Mouse (Mus musculus) liver, postnatal 0 days (tissue): ENCODE data around the gene Clip3. TPM values are rescaled to one million over a fixed set of nuclear protein-coding genes. Genes with fewer than 3 reads are reported as not detected.

Source experiments
- ATAC-seq: fragments of 200-750 bp; cut with Nextera tagmentation; 2 replicates; pipeline ENCODE4 v1.8.0; 2017; ENCODE audit warnings: mild to moderate bottlenecking, moderate library complexity
- DNase-seq: peaks from one replicate; pipeline ENCODE4 v3.0.0-alpha.2; 2016
- H3K27ac ChIP-seq: fragments of 300-500 bp; sonication (generic); 2 replicates; pipeline ENCODE4 v1.5.1; 2014; ENCODE audit warnings: antibody characterized with exemption, moderate library complexity, mild to moderate bottlenecking, low read depth
- H3K27me3 ChIP-seq: fragments of 300-500 bp; sonication (generic); 2 replicates; pipeline ENCODE4 v1.6.1; 2014; ENCODE audit warnings: low read length, control low read depth, mixed read lengths; ENCODE audit not compliant: insufficient read depth
- H3K36me3 ChIP-seq: fragments of 300-500 bp; sonication (generic); replicated peaks from 2 replicates; pipeline ENCODE4 v1.6.1; 2014; ENCODE audit warnings: mild to moderate bottlenecking, control low read depth, low read length, moderate library complexity, mixed read lengths; ENCODE audit not compliant: insufficient read depth
- H3K4me1 ChIP-seq: fragments of 300-500 bp; sonication (generic); 2 replicates; pipeline ENCODE4 v1.6.1; 2014; ENCODE audit warnings: antibody characterized with exemption, mild to moderate bottlenecking, control low read depth; ENCODE audit not compliant: insufficient read depth
- H3K4me2 ChIP-seq: fragments of 300-500 bp; sonication (generic); 2 replicates; pipeline ENCODE4 v1.6.1; 2014; ENCODE audit warnings: low read depth, mild to moderate bottlenecking, low read length, moderate library complexity, mixed read lengths
- H3K4me3 ChIP-seq: fragments of 300-500 bp; sonication (generic); 2 replicates; pipeline ENCODE4 v1.5.1; 2014; ENCODE audit warnings: low read depth, low read length
- H3K9ac ChIP-seq: fragments of 300-500 bp; sonication (generic); replicated peaks from 2 replicates; pipeline ENCODE4 v1.6.1; 2014; ENCODE audit warnings: mild to moderate bottlenecking, moderate library complexity
- H3K9me3 ChIP-seq: fragments of 300-500 bp; sonication (generic); 2 replicates; pipeline ENCODE4 v1.6.1; 2016; ENCODE audit warnings: mild to moderate bottlenecking, control low read depth, low read length, mixed read lengths
- CTCF ChIP-seq: sonication (generic); IDR thresholded peaks from 2 replicates; pipeline ENCODE4 v1.5.1; 2016; ENCODE audit warnings: antibody characterized with exemption, low read depth
- EP300 ChIP-seq: IDR thresholded peaks from 2 replicates; pipeline ENCODE4 v1.6.1; 2016; ENCODE audit warnings: antibody characterized with exemption, low read depth, mild to moderate bottlenecking
- WGBS: fragments of 180-500 bp; shearing (Covaris S2); extraction: QIAGEN DNeasy Blood & Tissue Kit; methylation state at CpG from one replicate; pipeline ENCODE4 v1.1.7; 2014; ENCODE audit not compliant: insufficient replicate concordance; 5-methylcytosine and 5-hydroxymethylcytosine counted together
- polyA plus RNA-seq: library from polyadenylated mRNA; unstranded; fragments of >200 nt; fragmentation: Nextera tagmentation; extraction: Ambion mirVana; gene quantifications from 2 replicates; pipeline ENCODE4 v1.2.1, GENCODE M21; 2015

Gene Clip3
- polyA plus RNA-seq, 1 experiment from 2014 or later: 0.34 TPM

- TF ChIP-seq EP300: no peak
- no peak for TF ChIP-seq CTCF
Measured at GRCm38 (mm10) chr7:30326427-30326826, 34.9 kb downstream of the Clip3 start.

GRCm38 (mm10) chr7:30327140-30327539 is 35.6 kb downstream of the Clip3 start:
- no peak for DNase-seq
- H3K9me3 ChIP-seq: peaks cover 2% of the 10 kb centered on the region; the same call in 1 of the 2 replicates
- WGBS: 64% methylated on average over 15 of the region's 15 CpGs
- no peak overlapping the region for H3K9ac ChIP-seq
- H3K36me3 ChIP-seq: no peaks in the 10 kb centered on the region
- H3K4me2 ChIP-seq: no peak overlapping the region
- TF ChIP-seq CTCF (no peak), EP300 (no peak)
- H3K27ac ChIP-seq: no peak overlapping the region
- peaks cover 9% of the 10 kb centered on the region for H3K4me1 ChIP-seq
- H3K4me3 ChIP-seq: no peak overlapping the region
- H3K27me3 ChIP-seq: no peaks in the 10 kb centered on the region
- ATAC-seq: no peak

More at GRCm38 (mm10) chr7:30326427-30326826, 34.9 kb downstream of the Clip3 start:
- no peaks in the 10 kb centered on the region for H3K36me3 ChIP-seq
- DNase-seq (no peak), ATAC-seq (no peak)
- H3K4me1 ChIP-seq: peaks cover 11% of the 10 kb centered on the region
- H3K9me3 ChIP-seq: peaks cover 2% of the 10 kb centered on the region; the same call in 1 of the 2 replicates
- H3K4me2 ChIP-seq: no peak overlapping the region
- no peak overlapping the region for H3K9ac ChIP-seq
- H3K27me3 ChIP-seq: no peaks in the 10 kb centered on the region
- H3K27ac ChIP-seq: no peak overlapping the region
- H3K4me3 ChIP-seq: no peak overlapping the region

- ATAC-seq (no peak), DNase-seq (no peak)
- H3K36me3 ChIP-seq: no peaks in the 10 kb centered on the region
- H3K4me2 ChIP-seq: no peak overlapping the region
- H3K9ac ChIP-seq: no peak overlapping the region
- no peak overlapping the region for H3K4me3 ChIP-seq
- no peaks in the 10 kb centered on the region for H3K27me3 ChIP-seq
- H3K9me3 ChIP-seq: peaks cover 2% of the 10 kb centered on the region; the same call in 1 of the 2 replicates
- H3K27ac ChIP-seq: no peak overlapping the region
- peaks cover 2% of the 10 kb centered on the region for H3K4me1 ChIP-seq
- WGBS: 57% methylated on average over 10 of the region's 10 CpGs
- TF ChIP-seq EP300: no peak
- no peak for TF ChIP-seq CTCF
Measured at GRCm38 (mm10) chr7:30328379-30328778, 36.9 kb downstream of the Clip3 start.

- peak; percentile 76 for DNase-seq
- peaks cover 8% of the 10 kb centered on the region for H3K4me1 ChIP-seq
Measured at GRCm38 (mm10) chr7:30331887-30332286, 40.4 kb downstream of the Clip3 start.

GRCm38 (mm10) chr7:30332622-30333259 is 41.2 kb downstream of the Clip3 start:
- 43% methylated on average over 18 of the region's 18 CpGs for WGBS
- Histone ChIP-seq H3K27ac (no peak overlapping the region), H3K9ac (no peak overlapping the region), H3K36me3 (no peaks in the 10 kb centered on the region), H3K9me3 (no peaks in the 10 kb centered on the region), H3K4me1 (peaks cover 8% of the 10 kb centered on the region), H3K27me3 (peaks cover 10% of the 10 kb centered on the region; the same call in 1 of the 2 replicates), H3K4me3 (no peak overlapping the region), H3K4me2 (no peak overlapping the region)
- DNase-seq (no peak), ATAC-seq (no peak)
- TF ChIP-seq CTCF: no peak
- TF ChIP-seq EP300: no peak

More at GRCm38 (mm10) chr7:30331887-30332286, 40.4 kb downstream of the Clip3 start:
- ATAC-seq: peak; percentile 86
- Histone ChIP-seq H3K9ac (no peak overlapping the region), H3K27me3 (peaks cover 10% of the 10 kb centered on the region; the same call in 1 of the 2 replicates), H3K9me3 (no peaks in the 10 kb centered on the region), H3K36me3 (no peaks in the 10 kb centered on the region), H3K27ac (no peak overlapping the region), H3K4me2 (no peak overlapping the region), H3K4me3 (no peak overlapping the region)
- no peak for TF ChIP-seq EP300
- TF ChIP-seq CTCF: peak; percentile 91
- WGBS: 9% methylated on average over 13 of the region's 13 CpGs

- Histone ChIP-seq H3K9ac (no peak overlapping the region), H3K9me3 (no peaks in the 10 kb centered on the region), H3K4me2 (no peak overlapping the region), H3K27me3 (peaks cover 10% of the 10 kb centered on the region; the same call in 1 of the 2 replicates), H3K4me1 (peaks cover 8% of the 10 kb centered on the region), H3K36me3 (no peaks in the 10 kb centered on the region), H3K27ac (no peak overlapping the region), H3K4me3 (no peak overlapping the region)
- WGBS: 13% methylated on average over 4 of the region's 4 CpGs
- ATAC-seq (no peak), DNase-seq (peak; percentile 72)
- no peak for TF ChIP-seq CTCF
- TF ChIP-seq EP300: no peak
Measured at GRCm38 (mm10) chr7:30333436-30333835, 41.9 kb downstream of the Clip3 start.

- Histone ChIP-seq H3K27me3 (peaks cover 10% of the 10 kb centered on the region; the same call in 1 of the 2 replicates), H3K27ac (no peak overlapping the region), H3K36me3 (no peaks in the 10 kb centered on the region), H3K9me3 (no peaks in the 10 kb centered on the region), H3K4me1 (peaks cover 8% of the 10 kb centered on the region), H3K4me3 (no peak overlapping the region), H3K9ac (no peak overlapping the region), H3K4me2 (no peak overlapping the region)
- DNase-seq (no peak), ATAC-seq (no peak)
- no peak for TF ChIP-seq EP300
- no peak for TF ChIP-seq CTCF
- 49% methylated on average over 5 of the region's 5 CpGs for WGBS
Measured at GRCm38 (mm10) chr7:30334563-30334962, 43.0 kb downstream of the Clip3 start.
